Mouse (Mus musculus) hindbrain, embryonic 15.5 days (tissue): ENCODE data around the gene Xylt1. TPM values are rescaled to one million over a fixed set of nuclear protein-coding genes. Genes with fewer than 3 reads are reported as not detected.

Experiments used
- ATAC-seq: fragments of 200-750 bp; cut with Nextera tagmentation; 2 replicates; pipeline ENCODE4 v1.8.0; 2017; ENCODE audit warnings: low read depth, moderate number of reproducible peaks, moderate TSS enrichment; ENCODE audit not compliant: low FRiP score
- H3K27ac ChIP-seq: fragments of 300-500 bp; sonication (generic); replicated peaks from 2 replicates; pipeline ENCODE4 v1.5.1; 2015; ENCODE audit warnings: mild to moderate bottlenecking, inconsistent platforms
- H3K27me3 ChIP-seq: fragments of 300-500 bp; sonication (generic); 2 replicates; pipeline ENCODE4 v1.6.1; 2015; ENCODE audit warnings: control low read depth, inconsistent platforms
- H3K36me3 ChIP-seq: fragments of 300-500 bp; sonication (generic); 2 replicates; pipeline ENCODE4 v1.6.1; 2015; ENCODE audit warnings: control low read depth, inconsistent platforms
- H3K4me1 ChIP-seq: fragments of 300-500 bp; sonication (generic); replicated peaks from 2 replicates; pipeline ENCODE4 v1.6.1; 2015; ENCODE audit warnings: control low read depth, inconsistent platforms
- H3K4me2 ChIP-seq: fragments of 300-500 bp; sonication (generic); 2 replicates; pipeline ENCODE4 v1.6.1; 2015; ENCODE audit warnings: moderate library complexity, mild to moderate bottlenecking, inconsistent platforms
- H3K4me3 ChIP-seq: fragments of 300-500 bp; sonication (generic); 2 replicates; pipeline ENCODE4 v1.5.1; 2015; ENCODE audit warnings: mild to moderate bottlenecking, inconsistent platforms
- H3K9ac ChIP-seq: fragments of 300-500 bp; sonication (generic); 2 replicates; pipeline ENCODE4 v1.6.1; 2015; ENCODE audit warnings: inconsistent platforms
- H3K9me3 ChIP-seq: fragments of 300-500 bp; sonication (generic); 2 replicates; pipeline ENCODE4 v1.6.1; 2016; ENCODE audit warnings: control low read depth, inconsistent platforms
- WGBS: fragments of 180-500 bp; shearing (Covaris S2); methylation state at CpG from one replicate; pipeline ENCODE4 v1.1.7; 2015; 5-methylcytosine and 5-hydroxymethylcytosine counted together
- polyA plus RNA-seq: library from polyadenylated mRNA; unstranded; fragments of >200 nt; fragmentation: Nextera tagmentation; extraction: Ambion mirVana; gene quantifications from 2 replicates; pipeline ENCODE4 v1.2.1, GENCODE M21; 2015

Xylt1 gene
- polyA plus RNA-seq, 1 experiment from 2014 or later = 4.0 TPM

GRCm38 (mm10) chr7:117424841-117425240 is 44.1 kb downstream of the Xylt1 start:
- Histone ChIP-seq H3K36me3 (no peaks in the 10 kb centered on the region), H3K27ac (no peak overlapping the region), H3K27me3 (no peaks in the 10 kb centered on the region), H3K4me1 (peaks cover 35% of the 10 kb centered on the region), H3K4me2 (no peak overlapping the region), H3K4me3 (no peak overlapping the region), H3K9ac (no peak overlapping the region), H3K9me3 (no peaks in the 10 kb centered on the region)
- ATAC-seq = no peak
- 89% methylated on average over 4 of the region's 4 CpGs for WGBS

GRCm38 (mm10) chr7:117426366-117426765 is 45.6 kb downstream of the Xylt1 start:
- no peak for ATAC-seq
- Histone ChIP-seq H3K27me3 (no peaks in the 10 kb centered on the region), H3K4me3 (no peak overlapping the region), H3K27ac (no peak overlapping the region), H3K4me1 (peaks cover 24% of the 10 kb centered on the region), H3K4me2 (no peak overlapping the region), H3K9ac (no peak overlapping the region), H3K9me3 (no peaks in the 10 kb centered on the region), H3K36me3 (no peaks in the 10 kb centered on the region)
- 92% methylated on average over 4 of the region's 4 CpGs for WGBS

GRCm38 (mm10) chr7:117428690-117429224 is 48.0 kb downstream of the Xylt1 start:
- Histone ChIP-seq H3K27me3 (no peaks in the 10 kb centered on the region), H3K9ac (no peak overlapping the region), H3K4me2 (no peak overlapping the region), H3K4me3 (no peak overlapping the region), H3K4me1 (peaks cover 16% of the 10 kb centered on the region; the same call in 1 of the 2 replicates), H3K9me3 (no peaks in the 10 kb centered on the region), H3K27ac (no peak overlapping the region), H3K36me3 (no peaks in the 10 kb centered on the region)
- ATAC-seq = no peak
- 38% methylated on average over 8 of the region's 8 CpGs for WGBS

GRCm38 (mm10) chr7:117429483-117429882 is 48.7 kb downstream of the Xylt1 start:
- Histone ChIP-seq H3K27me3 (no peaks in the 10 kb centered on the region), H3K9me3 (no peaks in the 10 kb centered on the region), H3K4me2 (no peak overlapping the region), H3K27ac (no peak overlapping the region), H3K9ac (no peak overlapping the region), H3K36me3 (no peaks in the 10 kb centered on the region), H3K4me3 (no peak overlapping the region), H3K4me1 (peaks cover 16% of the 10 kb centered on the region; the same call in 1 of the 2 replicates)
- no peak for ATAC-seq
- WGBS = 83% methylated on average over 5 of the region's 5 CpGs

- H3K4me2 ChIP-seq = no peak overlapping the region
- H3K36me3 ChIP-seq = no peaks in the 10 kb centered on the region
- H3K4me3 ChIP-seq = no peak overlapping the region
- H3K27ac ChIP-seq = no peak overlapping the region
- H3K9me3 ChIP-seq = no peaks in the 10 kb centered on the region
- H3K4me1 ChIP-seq = peaks cover 16% of the 10 kb centered on the region; the same call in 1 of the 2 replicates
- no peaks in the 10 kb centered on the region for H3K27me3 ChIP-seq
- WGBS = 72% methylated on average over 3 of the region's 3 CpGs
- H3K9ac ChIP-seq = no peak overlapping the region
- ATAC-seq = no peak
Observed at GRCm38 (mm10) chr7:117429895-117430294, 49.1 kb downstream of the Xylt1 start.

DNA sequence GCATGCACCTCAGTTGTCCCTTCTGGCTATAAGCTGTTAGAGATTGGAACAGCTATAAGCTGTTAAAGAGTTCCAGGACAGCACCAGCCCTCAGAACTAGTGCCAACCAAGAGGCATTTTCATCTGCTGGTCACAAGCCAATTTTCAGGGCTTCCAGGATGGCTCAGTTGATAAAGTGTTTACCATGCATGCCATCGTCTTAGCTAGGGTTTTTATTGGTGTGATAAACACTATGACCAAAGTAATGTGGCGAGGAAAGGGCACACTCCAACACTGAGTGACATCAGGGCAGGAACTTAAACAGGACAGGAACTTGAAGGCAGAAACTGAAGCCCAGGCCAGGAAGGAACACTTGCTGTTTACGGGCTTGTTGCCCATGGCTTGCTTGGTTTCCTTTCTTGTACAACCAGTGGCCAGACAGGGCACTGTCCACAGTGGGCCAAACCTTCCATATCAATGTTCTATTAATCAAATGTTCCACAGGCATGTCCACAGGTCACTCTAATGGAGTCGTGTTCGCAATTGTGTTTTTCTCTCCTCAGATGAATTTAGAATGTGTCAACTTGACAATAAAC is 49.7 kb downstream of the Xylt1 start:
- Histone ChIP-seq H3K36me3 (no peaks in the 10 kb centered on the region), H3K9me3 (no peaks in the 10 kb centered on the region), H3K27ac (no peak overlapping the region), H3K4me3 (no peak overlapping the region), H3K4me2 (no peak overlapping the region), H3K9ac (no peak overlapping the region), H3K27me3 (no peaks in the 10 kb centered on the region), H3K4me1 (peaks cover 18% of the 10 kb centered on the region; the same call in 1 of the 2 replicates)
- ATAC-seq = no peak
- WGBS = 80% methylated on average over 5 of the region's 5 CpGs

DNA sequence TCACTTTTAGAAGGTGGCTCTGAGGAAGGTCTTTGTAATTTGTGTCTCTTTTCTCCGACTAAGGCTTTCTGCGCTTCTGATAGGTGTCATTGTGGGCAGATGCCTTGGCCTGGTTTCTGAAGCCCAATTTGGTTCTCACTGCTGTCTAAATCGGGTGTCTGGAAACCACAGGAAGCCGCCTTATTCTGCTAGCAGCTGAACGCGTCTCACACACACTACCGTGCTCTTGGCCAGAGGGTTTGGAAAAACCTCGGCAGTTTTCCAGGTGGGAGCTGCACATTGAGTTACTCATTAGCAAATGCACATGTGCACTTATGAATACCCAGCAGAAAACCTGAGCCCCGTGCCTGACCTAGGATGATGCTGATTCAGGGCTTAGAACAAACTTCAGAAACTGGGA is 52.9 kb downstream of the Xylt1 start:
- H3K9ac ChIP-seq = no peak overlapping the region
- H3K36me3 ChIP-seq = no peaks in the 10 kb centered on the region
- no peak overlapping the region for H3K27ac ChIP-seq
- no peaks in the 10 kb centered on the region for H3K9me3 ChIP-seq
- H3K27me3 ChIP-seq = no peaks in the 10 kb centered on the region
- H3K4me2 ChIP-seq = no peak overlapping the region
- no peak overlapping the region for H3K4me3 ChIP-seq
- WGBS = 70% methylated on average over 9 of the region's 9 CpGs
- peaks cover 31% of the 10 kb centered on the region for H3K4me1 ChIP-seq
- no peak for ATAC-seq

DNA sequence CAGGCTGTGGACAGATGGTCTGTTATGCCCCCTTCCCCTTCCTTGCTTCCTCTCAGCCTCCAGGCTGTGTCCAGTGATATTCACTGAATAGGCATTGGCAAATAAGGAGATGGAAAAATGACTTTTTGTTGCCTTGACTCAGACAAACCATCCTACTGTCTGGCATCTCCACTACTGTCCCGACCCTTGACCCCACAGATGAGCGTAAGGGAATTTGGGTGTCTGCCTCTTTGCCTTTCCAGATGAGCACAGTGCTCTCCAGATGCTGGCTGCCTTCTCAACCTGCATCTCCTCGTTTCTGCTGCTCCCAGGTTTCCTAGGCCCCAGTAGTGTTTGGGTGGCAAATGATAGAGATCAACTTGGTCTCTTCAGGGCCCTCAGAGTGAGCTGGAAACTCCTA is 54.3 kb downstream of the Xylt1 start:
- no peak for ATAC-seq
- no peak overlapping the region for H3K9ac ChIP-seq
- no peaks in the 10 kb centered on the region for H3K27me3 ChIP-seq
- WGBS = 92% methylated on average over 3 of the region's 3 CpGs
- peaks cover 35% of the 10 kb centered on the region for H3K4me1 ChIP-seq
- no peaks in the 10 kb centered on the region for H3K9me3 ChIP-seq
- no peaks in the 10 kb centered on the region for H3K36me3 ChIP-seq
- no peak overlapping the region for H3K4me2 ChIP-seq
- H3K27ac ChIP-seq = peak overlapping the region; percentile 71; the same call in 1 of the 2 replicates
- H3K4me3 ChIP-seq = no peak overlapping the region

GRCm38 (mm10) chr7:117435730-117436441 is 55.1 kb downstream of the Xylt1 start:
- Histone ChIP-seq H3K4me3 (no peak overlapping the region), H3K36me3 (no peaks in the 10 kb centered on the region), H3K4me2 (no peak overlapping the region), H3K4me1 (peaks cover 34% of the 10 kb centered on the region), H3K27me3 (no peaks in the 10 kb centered on the region), H3K27ac (peak overlapping the region; percentile 71), H3K9me3 (no peaks in the 10 kb centered on the region), H3K9ac (no peak overlapping the region)
- peak; percentile 65 for ATAC-seq
- 73% methylated on average over 12 of the region's 12 CpGs for WGBS

DNA sequence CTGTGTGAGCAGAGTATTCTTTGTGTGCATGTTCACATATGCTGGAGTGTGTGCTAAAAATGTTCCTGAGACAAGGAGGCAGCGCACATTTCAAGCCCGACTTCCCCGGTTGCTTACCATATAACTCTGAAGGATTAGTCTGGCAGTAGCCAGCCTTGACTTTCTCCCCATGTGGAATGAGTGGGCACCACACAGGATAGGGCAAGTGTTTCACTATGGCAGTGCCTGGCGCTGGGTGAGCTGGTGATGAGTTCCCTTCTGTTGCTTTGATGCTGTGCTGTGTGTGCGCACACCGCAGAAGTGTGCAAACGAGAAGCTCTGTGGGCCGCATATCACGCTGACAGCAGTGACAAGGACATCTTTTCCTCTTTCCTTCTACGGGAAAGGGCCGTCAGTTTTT is 56.1 kb downstream of the Xylt1 start:
- H3K4me2 ChIP-seq = no peak overlapping the region
- peak overlapping the region; percentile 56 for H3K27ac ChIP-seq
- 79% methylated on average over 11 of the region's 11 CpGs for WGBS

DNA sequence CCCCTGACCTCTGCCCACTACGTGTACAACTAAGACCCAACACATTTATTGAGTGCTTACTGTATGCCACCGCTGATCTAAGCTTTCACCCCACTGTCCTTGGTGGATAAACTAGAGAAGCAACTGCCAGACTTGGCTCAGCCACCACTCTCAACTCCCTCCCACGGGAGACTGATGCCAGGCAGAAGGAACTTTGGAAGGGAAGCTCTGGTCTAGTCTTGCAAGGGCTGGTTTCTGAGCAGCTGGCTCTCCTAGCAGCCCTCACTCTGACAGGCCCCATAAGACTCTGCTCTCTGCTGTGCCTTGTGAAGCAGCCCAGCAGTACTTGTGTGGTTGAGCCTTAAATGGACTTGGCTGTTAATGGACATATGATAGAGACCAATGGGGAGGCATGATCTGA is 60.2 kb downstream of the Xylt1 start:
- H3K9me3 ChIP-seq = no peaks in the 10 kb centered on the region
- WGBS = 86% methylated on average over 3 of the region's 3 CpGs
- no peak overlapping the region for H3K4me2 ChIP-seq
- no peaks in the 10 kb centered on the region for H3K27me3 ChIP-seq
- H3K9ac ChIP-seq = no peak overlapping the region
- no peaks in the 10 kb centered on the region for H3K36me3 ChIP-seq
- H3K4me1 ChIP-seq = peaks cover 25% of the 10 kb centered on the region
- H3K27ac ChIP-seq = no peak overlapping the region
- no peak overlapping the region for H3K4me3 ChIP-seq
- ATAC-seq = no peak

More for the DNA sequence above, 56.1 kb downstream of the Xylt1 start:
- no peak for ATAC-seq
- Histone ChIP-seq H3K4me3 (no peak overlapping the region), H3K9ac (no peak overlapping the region), H3K4me1 (peaks cover 34% of the 10 kb centered on the region), H3K36me3 (no peaks in the 10 kb centered on the region), H3K9me3 (no peaks in the 10 kb centered on the region), H3K27me3 (no peaks in the 10 kb centered on the region)

DNA sequence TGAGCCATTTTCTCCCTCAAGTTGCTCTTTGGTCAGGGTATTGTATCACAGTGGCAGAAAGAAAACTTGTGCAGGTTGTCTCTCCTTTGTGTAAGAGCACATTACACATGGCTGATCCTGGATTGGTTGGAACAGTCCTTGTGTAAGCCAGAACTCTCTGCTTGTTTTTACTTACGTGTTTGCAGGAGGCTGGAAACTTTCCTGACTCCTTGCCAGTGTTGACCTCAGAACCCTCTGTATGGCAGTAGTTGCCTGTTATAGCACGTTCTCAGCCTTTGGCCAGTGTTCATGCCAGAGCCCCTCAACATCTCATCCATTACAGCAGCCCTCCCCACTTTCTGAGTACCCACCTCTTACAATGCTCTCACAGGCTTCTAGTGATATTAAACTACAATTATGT is 61.9 kb downstream of the Xylt1 start:
- 74% methylated on average over 2 of the region's 2 CpGs for WGBS
- Histone ChIP-seq H3K27me3 (no peaks in the 10 kb centered on the region), H3K9ac (no peak overlapping the region), H3K4me2 (no peak overlapping the region), H3K27ac (no peak overlapping the region), H3K36me3 (no peaks in the 10 kb centered on the region), H3K9me3 (no peaks in the 10 kb centered on the region), H3K4me3 (no peak overlapping the region), H3K4me1 (peaks cover 15% of the 10 kb centered on the region)
- no peak for ATAC-seq
